Mouse (Mus musculus): ENCODE measurements around the gene Baz1a.
"Not testable (repeated sequence)": the region's sequence is repeated elsewhere in the genome, so short reads cannot be mapped to it uniquely, and the experiment has no call there.

Gene Baz1a

GRCm38 (mm10) chr12:54980532-54980931 is 33.6 kb downstream of the Baz1a start:
- DNase-seq: no peak

DNA sequence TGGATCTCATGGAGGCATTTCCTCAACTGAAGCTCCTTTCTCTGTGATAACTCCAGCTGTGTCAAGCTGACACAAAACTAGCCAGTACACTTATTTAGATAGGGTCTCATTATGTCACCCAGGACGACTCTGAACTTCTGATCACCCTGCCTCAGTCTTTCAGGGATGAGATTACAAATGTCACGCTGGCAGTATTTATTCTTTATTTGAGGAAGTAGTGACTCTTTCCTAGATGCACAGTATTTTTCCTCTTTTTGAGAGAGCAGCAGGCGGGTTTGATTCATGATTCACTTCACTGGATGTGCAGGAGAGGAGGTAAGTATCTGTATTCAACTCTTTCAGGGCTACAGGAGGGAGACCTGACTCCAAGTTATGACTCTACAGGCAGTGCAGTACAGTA is 45.1 kb downstream of the Baz1a start:
- no peak for DNase-seq

DNA sequence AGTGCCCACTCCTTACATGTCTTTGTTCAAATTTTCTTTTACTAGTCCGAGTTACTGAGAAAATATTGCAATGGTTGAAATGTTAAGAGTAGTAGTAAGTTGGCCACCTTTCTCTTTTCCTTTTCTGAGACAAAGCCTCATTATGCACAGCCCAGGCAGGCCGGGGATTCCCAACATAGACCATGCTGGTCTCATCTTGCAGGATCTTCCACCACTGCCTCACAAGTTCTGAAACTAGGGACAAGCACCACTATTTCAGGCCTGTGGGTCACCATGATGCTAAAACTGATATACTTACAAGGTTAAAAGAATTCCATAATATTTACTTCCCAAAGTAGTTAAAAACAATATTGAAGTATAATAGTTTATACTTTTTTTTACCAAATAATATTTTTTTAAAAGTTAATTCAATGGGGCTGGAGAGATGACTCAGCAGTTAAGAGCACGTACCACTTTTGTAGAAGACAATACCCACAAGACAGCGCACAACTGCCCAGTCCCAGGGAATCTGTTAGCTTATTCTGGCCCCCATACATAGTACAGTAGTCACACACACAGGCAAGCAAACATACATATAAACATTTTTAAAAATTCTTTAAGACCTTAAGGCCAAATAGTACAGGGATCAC is 48.5 kb downstream of the Baz1a start:
- DNase-seq: no peak

GRCm38 (mm10) chr12:54959569-54959968 is 54.6 kb downstream of the Baz1a start:
- no peak for DNase-seq

DNA sequence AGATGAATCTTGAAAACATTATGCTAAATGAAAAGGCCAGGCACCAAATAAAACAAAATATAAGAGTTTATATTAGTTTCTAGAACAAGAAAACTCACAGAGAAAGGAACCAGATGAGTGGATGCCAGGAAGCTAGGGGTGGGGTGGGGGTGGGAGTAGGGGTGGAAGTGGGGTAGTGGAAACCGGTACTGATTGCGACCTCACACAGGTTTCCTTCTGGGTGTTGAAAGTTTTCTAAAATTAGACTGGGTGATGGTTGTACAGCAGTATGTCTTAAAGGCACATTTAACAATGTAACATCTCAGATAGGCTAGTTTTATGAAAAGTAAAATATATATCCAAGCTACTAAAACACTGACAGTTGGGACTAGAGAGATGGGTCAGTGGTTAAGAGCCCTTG is 57.2 kb downstream of the Baz1a start:
- DNase-seq: no peak

- DNase-seq: no peak
Observed at GRCm38 (mm10) chr12:54956457-54956856, 57.7 kb downstream of the Baz1a start.

DNA sequence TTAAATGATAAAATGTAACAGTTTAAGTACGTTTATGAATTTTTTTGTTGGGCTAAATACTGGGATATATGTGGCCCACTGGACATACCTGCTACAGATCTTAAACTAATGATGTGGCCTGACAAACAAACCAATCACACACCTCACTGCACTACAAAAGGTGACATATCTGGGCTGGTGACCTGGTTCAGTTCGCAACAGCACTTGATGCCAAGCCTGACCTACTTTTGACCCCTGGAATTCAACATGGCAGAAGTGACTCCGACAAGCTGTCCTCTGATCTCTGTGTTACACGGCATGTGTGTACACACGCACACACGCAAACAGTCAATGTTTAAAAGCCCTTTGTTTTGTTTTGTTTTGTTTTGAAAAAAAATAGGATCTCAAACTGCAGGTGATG is 68.0 kb downstream of the Baz1a start:
- no peak for DNase-seq

DNA sequence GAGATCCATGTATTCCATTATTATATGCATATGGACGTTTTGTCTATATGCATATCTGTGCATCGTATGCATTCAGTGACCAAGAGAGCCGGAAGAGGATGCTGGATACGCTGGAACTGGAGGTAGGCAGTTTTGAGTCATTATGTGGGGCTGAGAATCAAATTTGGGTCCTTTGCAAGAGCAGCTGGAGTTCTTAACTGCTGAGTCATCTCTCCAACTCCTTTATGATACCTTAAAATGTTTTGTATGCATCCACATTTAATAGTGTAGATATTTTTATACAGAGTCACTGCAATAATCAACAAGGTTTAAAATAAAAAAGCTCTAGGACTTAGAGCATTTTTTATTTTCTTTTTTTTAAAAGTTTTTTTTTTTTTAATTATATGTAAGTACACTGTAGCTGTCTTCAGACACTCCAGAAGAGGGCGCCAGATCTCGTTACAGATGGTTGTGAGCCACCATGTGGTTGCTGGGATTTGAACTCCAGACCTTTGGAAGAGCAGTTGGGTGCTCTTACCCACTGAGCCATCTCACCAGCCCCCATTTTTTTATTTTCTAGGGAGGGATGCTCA is 71.5 kb downstream of the Baz1a start:
- not testable (repeated sequence) for DNase-seq

- DNase-seq: not testable (repeated sequence)
Observed at GRCm38 (mm10) chr12:54937581-54938343, 76.4 kb downstream of the Baz1a start.

DNA sequence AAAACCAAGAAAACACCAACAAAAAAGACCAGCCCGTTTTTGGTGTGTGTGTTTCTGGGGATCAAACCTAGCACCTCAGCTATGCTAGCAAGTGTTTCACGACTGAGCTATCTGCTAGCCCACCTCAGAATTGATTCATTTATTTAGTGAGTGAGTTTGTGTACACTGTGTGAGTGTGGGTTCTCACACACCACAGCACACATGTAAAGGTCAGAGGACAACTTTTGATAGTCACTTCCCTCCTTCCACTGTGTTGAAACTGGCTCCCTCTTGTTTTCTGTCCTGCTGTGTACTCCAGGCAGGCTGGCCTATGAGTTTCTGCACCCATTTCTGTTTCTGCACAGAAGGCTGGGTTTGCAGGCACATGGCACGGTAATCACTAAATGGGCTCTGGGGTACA is 103.8 kb downstream of the Baz1a start:
- no peak for DNase-seq

GRCm38 (mm10) chr12:54892559-54892958 is 121.6 kb downstream of the Baz1a start:
- not testable (repeated sequence) for DNase-seq

DNA sequence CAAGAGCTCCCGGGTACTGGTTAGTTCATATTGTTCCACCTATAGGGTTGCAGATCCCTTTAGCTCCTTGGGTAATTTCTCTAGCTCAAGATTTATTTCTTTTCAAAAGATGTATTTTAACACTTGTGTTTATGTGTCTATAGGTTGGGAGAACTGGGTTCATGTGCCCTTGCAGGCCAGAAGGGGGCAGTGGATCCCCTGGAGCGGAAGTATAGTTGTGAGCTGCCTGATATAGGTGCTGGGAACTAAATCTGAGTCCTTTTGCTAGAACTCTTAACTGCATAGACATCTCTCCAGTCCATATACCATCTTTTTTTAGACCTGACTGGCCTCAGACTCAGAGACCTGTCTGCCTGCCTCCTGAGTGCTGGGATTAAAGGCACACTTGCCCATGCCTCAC is 123.7 kb downstream of the Baz1a start:
- no peak for DNase-seq

DNA sequence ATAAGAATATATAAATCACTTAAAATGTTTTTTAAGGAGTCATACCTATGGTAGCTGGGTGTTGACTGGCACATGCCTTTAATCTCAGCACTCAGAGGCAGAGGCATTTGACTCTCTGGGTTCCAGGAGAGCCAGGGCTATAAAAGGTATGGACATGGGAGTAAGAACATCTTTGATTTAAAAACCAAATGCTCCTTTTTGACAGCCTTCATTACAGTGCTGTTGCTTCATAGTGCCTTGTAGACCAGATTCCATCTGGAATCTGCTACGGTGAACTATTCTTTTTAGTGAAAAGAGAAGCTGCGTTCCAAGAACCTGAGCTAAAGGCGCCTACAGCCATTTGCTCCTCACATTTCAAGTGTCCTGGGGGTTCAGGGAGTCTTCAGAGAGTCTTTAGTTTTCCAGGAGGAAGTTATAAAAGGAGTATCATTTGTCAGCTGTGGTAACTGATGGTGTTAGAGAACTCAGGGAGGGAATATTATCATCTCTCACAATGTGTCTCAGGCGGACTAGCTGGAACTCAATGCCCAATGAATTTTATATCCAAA is 126.5 kb downstream of the Baz1a start:
- no peak for DNase-seq

DNA sequence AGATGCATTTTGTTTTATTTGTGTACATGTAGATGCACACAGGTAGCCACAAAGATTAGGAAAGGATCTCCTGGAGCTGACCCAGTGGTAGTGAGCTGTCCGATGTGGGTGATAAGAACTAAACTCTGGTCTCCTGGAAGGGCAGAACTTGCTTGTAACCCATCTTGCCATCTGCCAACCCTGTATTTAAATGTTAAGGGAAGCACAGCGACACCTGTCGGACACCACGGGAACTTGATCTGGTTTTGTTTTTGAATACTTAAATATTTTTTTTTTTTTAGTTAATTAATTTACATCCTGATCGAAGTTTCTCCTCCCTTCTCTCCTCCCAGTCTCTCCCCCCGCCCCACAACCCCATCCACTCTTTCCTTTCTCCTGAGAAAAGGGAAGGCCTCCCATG is 134.5 kb downstream of the Baz1a start:
- DNase-seq: peak; percentile 74 to 79

DNA sequence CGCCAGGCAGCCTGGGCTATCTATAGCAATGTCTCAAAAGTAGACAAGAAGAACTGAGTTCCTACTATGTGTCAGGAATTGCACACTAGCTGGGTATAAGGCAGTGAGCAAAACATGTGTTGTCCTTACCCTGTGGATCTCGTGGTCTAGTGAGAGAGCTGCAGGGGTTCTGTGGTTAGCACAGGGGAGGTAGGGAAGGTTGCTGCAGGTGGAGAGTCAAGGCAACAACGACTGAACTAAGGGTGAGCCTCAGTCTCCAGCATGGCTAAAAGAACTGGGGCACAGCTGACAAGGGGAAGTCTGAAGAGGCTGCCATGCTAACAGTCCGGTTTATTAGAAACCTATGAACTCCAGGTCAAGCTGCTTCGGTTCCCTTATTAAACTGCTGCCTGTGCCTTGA is 134.9 kb downstream of the Baz1a start:
- DNase-seq: no peak

GRCm38 (mm10) chr12:54877875-54878274 is 136.3 kb downstream of the Baz1a start:
- DNase-seq: no peak

DNA sequence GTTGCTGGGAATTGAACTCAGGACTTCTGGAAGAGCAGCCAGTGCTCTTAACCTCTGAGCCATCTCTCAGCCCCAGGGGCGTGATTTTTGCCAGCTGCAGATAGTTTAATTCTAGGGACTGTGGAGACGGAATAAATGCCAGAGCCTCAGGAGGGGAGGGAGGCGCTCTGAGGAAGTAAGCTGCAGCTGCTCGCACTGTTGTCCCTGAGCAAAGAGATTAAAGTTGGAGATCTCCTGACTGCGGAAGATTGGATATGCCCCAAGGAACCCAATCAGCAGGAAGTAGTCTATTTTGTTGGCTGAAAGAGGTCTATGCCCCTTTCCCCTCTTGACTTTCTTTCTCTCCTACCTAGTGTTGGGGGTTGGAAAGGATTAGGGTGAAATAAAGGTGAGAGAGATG is 137.3 kb downstream of the Baz1a start:
- DNase-seq: no peak

DNA sequence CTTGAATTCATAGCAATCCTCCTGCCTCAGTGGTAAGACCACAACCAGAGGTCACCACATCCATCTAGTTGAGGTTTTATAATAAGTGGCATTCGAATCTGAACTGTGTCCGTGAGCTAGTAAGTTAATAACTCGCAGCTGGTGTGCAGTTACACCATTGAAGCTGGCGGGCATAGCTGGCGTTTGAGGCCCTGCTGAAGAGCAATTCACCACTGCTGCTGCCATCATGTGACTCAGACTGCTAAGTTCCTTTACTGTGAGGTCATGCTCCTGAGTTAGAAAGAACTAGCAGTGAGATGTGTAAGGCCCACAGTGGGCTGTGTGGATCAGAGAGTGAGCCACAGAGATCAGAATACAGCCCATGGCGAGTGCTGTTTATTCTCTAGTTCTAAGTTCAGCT is 139.4 kb downstream of the Baz1a start:
- DNase-seq: no peak

DNA sequence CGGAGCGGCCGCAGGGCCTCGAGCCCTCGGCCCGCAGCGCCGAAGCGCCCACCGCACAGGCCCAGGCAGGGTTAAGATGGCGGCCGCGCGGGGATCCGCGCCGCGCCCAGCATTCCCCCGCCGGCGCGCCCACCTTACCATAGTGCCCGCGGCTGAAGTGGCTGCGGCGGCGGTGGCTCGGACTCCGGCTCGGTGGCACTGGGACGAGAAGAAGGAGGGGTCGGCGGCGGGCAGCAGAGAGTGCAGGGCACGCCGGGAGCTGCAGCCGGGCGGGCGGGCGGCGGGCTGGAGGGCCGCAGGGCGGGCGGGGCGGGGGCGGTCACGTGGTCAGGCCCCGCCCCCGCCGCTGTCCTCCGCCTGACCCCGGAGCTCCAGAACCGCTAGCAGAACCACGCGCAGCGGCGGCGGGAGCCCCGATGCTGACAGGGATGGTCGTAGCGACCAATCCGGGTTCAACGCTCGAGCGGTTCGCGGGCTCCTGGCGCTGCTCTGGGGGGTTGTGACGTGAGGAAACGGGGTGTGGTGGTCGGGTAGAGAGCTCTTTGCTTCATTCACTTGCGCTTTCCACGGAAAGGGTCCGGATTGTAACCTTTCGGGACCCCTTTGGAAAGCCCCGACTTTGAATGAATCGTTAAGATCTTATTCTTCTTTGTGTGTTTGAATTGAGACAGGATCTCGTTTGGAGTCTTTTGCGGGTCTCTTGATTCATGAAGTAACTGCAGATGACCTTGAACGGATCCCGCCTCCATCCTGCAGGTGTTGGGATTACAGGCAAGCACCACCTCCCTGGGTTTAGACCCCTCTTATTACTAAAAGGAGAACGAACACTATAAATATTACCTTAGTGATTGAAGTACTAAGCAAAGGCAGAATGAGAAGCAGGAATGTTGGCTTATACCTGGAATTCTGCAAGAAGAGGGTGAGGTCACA is 151.3 kb downstream of the Baz1a start, which contains the start of gene Cfl2:
Cfl2 (minus strand) TSS at position 272 of the 930 bp plus-strand sequence.
- peak; percentile 94 to 96 for DNase-seq

DNA sequence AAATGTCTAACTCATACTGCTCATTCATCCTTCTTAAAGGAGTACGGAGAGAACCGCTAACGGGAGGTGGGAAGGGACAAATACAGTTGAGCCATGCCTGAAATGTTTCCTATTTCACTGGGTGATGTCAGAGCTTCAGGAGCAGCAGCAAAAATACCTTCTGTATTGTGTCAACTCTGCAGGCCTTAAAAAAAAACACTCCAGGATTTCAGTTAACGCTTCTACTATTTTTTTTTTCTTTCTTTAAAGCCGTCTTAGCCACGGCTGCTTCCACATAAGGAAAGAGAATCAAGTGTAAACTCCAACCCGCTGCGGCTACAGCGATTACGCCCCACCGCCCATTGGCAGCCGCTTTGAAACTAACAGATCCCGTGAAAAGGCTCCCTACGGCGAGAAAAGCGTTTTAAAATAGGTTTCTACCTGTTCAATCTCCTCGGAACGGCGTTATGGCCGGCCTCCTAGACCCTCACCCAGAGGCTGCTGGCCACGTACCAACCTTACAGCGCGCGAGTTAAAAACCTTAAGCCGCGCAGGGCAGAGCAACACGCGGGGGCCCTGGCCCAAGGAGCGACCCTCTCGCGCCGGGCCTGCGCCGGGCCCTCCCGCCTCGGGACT is 152.1 kb downstream of the Baz1a start:
- DNase-seq: peak; percentile 83 to 84

DNA sequence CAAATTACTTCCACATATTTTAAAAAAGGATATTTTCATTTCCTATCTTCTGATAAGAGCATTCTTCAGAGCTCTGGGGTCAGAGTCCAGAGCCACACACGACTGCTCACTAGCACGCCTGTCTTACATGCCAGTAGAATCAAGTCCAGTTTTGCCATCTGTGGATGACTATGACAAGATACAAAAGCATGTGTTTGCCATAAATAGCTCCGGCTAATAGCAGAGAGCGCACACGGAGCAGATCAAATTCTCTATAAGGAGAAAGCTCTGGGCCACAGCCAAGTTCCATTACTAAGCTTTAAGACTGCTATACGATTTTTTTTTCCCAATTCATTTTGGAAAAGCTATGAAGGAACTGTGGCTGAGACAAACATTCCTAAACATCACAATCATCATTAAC is 154.6 kb downstream of the Baz1a start:
- peak; percentile 42 to 61 for DNase-seq

DNA sequence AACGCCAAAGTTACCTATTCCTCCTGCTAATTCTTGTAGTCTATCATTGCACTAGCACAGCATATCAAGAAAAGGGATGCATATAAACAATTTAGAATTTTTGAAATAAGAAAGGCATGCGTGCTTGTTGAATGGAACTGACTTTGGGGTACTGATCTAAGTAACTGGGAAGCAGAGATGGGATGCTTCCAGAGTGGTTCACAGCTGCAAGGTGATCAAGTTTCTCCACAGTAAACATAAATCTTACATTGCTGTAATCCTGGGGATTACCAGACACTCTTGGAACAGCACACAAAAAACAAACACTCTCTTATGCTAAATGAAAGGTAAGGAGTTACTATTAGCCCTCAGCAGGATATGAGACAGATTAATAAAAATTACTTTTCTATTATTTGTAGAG is 163.6 kb downstream of the Baz1a start:
- no peak for DNase-seq

All from cerebellum, postnatal 10 days (tissue).